ENCODE assay signal across 10 mouse cellular contexts in genomic region chr3:38299898-38300751, GRCm38 (mm10).
DNase-seq lines count a peak whose midpoint lies in the region; ATAC-seq and TF ChIP-seq lines count a peak whose summit lies in the region.
"Had no signal": no experiment of that assay in that cellular context is flagged by ENCODE, and none has a peak within 500 bp of the region (broad histone marks: within the 10 kb centered on the region; RNA-seq: fewer than 3 reads in every experiment).

No protein-coding gene starts in this region.

- H3K79me2 ChIP-seq in heart, adult 2 months (replicated peaks; ENCODE audit: control insufficient read depth, insufficient read depth, low read length), result no peaks in the 10 kb centered on the region

- H3K9me3 ChIP-seq in neural tube, embryonic 13.5 days, result peaks cover 4% of the 10 kb centered on the region; the same call in 1 of the 2 replicates
- H3K9me3 ChIP-seq: limb, embryonic 15.5 days had no signal

- TF ChIP-seq POLR2A in heart, adult 2 months (IDR thresholded peaks at IDR 0.05; ENCODE audit: insufficient read depth, low read depth, low read length), result no peak

- peaks cover 18% of the 10 kb centered on the region for H3K4me1 ChIP-seq in heart, adult 2 months (ENCODE audit: control insufficient read depth, insufficient read depth, low read length)
- H3K4me1 ChIP-seq in neural tube, embryonic 13.5 days (replicated peaks), result peaks cover 16% of the 10 kb centered on the region

- WGBS in heart, adult 2 months, result 55% methylated on average over 11 of the region's 11 CpGs
- WGBS in neural tube, embryonic 13.5 days, result 75% methylated on average over 11 of the region's 11 CpGs

- no peak overlapping the region for H3K4me2 ChIP-seq in neural tube, embryonic 13.5 days
- H3K4me2 ChIP-seq: limb, embryonic 15.5 days had no signal

- no peak for TF ChIP-seq CTCF in heart, adult 2 months (IDR thresholded peaks at IDR 0.05)

- no peaks in the 10 kb centered on the region for H3K27me3 ChIP-seq in heart, adult 2 months (ENCODE audit: control insufficient read depth, insufficient read depth, low read length)
- H3K27me3 ChIP-seq in neural tube, embryonic 13.5 days, result no peaks in the 10 kb centered on the region
- H3K27me3 ChIP-seq: limb, embryonic 15.5 days had no signal

- ATAC-seq in neural tube, embryonic 13.5 days (ENCODE audit: low read depth), result no peak

- 0 out of 2 replicates have a peak, but pooled peaks cover 4% of the 10 kb centered on the region for H3K36me3 ChIP-seq in heart, adult 2 months (ENCODE audit: control insufficient read depth, insufficient read depth, low read length)
- no peaks in the 10 kb centered on the region for H3K36me3 ChIP-seq in neural tube, embryonic 13.5 days
- H3K36me3 ChIP-seq: limb, embryonic 15.5 days had no signal

- H3K27ac ChIP-seq in heart, adult 2 months, result peak overlapping the region; percentile 48
- peak overlapping the region; percentile 63 for H3K27ac ChIP-seq in neural tube, embryonic 13.5 days (replicated peaks)
- H3K27ac ChIP-seq: layer of hippocampus, adult 2 months; limb, embryonic 15.5 days had no signal

- no peak overlapping the region for H3K4me3 ChIP-seq in heart, adult 2 months
- no peak overlapping the region for H3K4me3 ChIP-seq in neural tube, embryonic 13.5 days
- H3K4me3 ChIP-seq: layer of hippocampus, adult 2 months; limb, embryonic 15.5 days had no signal

- TF ChIP-seq EP300 in heart, adult 2 months (IDR thresholded peaks at IDR 0.05; ENCODE audit: insufficient read depth, low read depth, low read length), result no peak

- intact Hi-C loops in heart, adult 2 months (cut with DNase I), result no loop called here
- intact Hi-C loops in heart, postnatal 36 days (cut with DNase I), result no loop called here

- H3K9ac ChIP-seq in heart, adult 2 months (ENCODE audit: low read depth, low read length), result no peak overlapping the region
- H3K9ac ChIP-seq in neural tube, embryonic 13.5 days, result no peak overlapping the region
- H3K9ac ChIP-seq: limb, embryonic 15.5 days had no signal

- DNase-seq in heart, adult 2 months, result peak in 1 of 2 experiments; percentile 8
- DNase-seq in heart, postnatal 36 days, result no peak
- no peak for DNase-seq in neural tube, embryonic 10.5 days (ENCODE audit: extremely low spot score, low spot score)
- DNase-seq in liver, result peak; percentile 21
- peak; percentile 89 for DNase-seq in yolk sac, embryonic 10.5 days (ENCODE audit: low spot score)
- no peak for DNase-seq in thymus, adult 18-20 months
- DNase-seq in adrenal gland, adult 18-20 months (ENCODE audit: low spot score in 2 of 2), result no peak

Comparison
In these comparisons a context has a peak if more than half of its experiments do, and no peak if none do; other contexts are left out.
1. DNase-seq: peak in liver (single experiment) and yolk sac, embryonic 10.5 days (single experiment); none in heart, postnatal 36 days (0 of 2), neural tube, embryonic 10.5 days (single experiment), thymus, adult 18-20 months (0 of 2) and adrenal gland, adult 18-20 months (0 of 2).